Mouse (Mus musculus): Measurements from ENCODE around the gene Tmem209.

GRCm38 (mm10) chr6:30456991-30457390 is 52.6 kb downstream of the Tmem209 start:
- no peak for TF ChIP-seq CTCF (IDR thresholded peaks at IDR 0.05; ENCODE audit: low read depth, low read length)
- no peak for TF ChIP-seq POLR2A (IDR thresholded peaks at IDR 0.05; ENCODE audit: insufficient read depth, low read length)
